Mouse (Mus musculus): ENCODE data around the gene Bcl2l2. TPM values are rescaled to one million over a fixed set of nuclear protein-coding genes. Genes with fewer than 3 reads are reported as not detected.

Bcl2l2 gene
- polyA plus RNA-seq, 1 experiment from 2014 or later: 4.3 TPM

- ATAC-seq (ENCODE audit: low FRiP score, low read depth): peak; percentile 73
- Histone ChIP-seq H3K4me3 (peak within 1 kb of the TSS; percentile 58), H3K36me3 (peaks cover 5% of the 10 kb centered on the region), H3K9me3 (no peaks in the 10 kb centered on the region), H3K4me1 (replicated peaks) (peaks cover 41% of the 10 kb centered on the region), H3K9ac (peak within 1 kb of the TSS; percentile 74), H3K27me3 (no peaks in the 10 kb centered on the region), H3K27ac (replicated peaks) (peak within 1 kb of the TSS; percentile 89), H3K4me2 (peak within 1 kb of the TSS; percentile 96)
- WGBS: 2% methylated on average over 53 of the region's 57 CpGs
These were observed 42.5 kb downstream of the Bcl2l2 start, which contains the start of gene Efs for GRCm38 (mm10) chr14:54925349-54926342. Efs (minus strand) TSS chr14:54926126.

GRCm38 (mm10) chr14:54926401-54927158, 43.4 kb downstream of the Bcl2l2 start:
- ATAC-seq (ENCODE audit: low FRiP score, low read depth): peak; percentile 61
- Histone ChIP-seq H3K36me3 (no peaks in the 10 kb centered on the region), H3K27me3 (no peaks in the 10 kb centered on the region), H3K9me3 (no peaks in the 10 kb centered on the region), H3K4me2 (peak overlapping the region; percentile 96), H3K4me3 (peak overlapping the region; percentile 58), H3K9ac (peak overlapping the region; percentile 74), H3K27ac (replicated peaks) (peak overlapping the region; percentile 89), H3K4me1 (replicated peaks) (peaks cover 43% of the 10 kb centered on the region)
- WGBS: under 1% methylated on average over 52 of the region's 58 CpGs

- no peak for ATAC-seq (ENCODE audit: low FRiP score, low read depth)
- Histone ChIP-seq H3K9ac (no peak overlapping the region), H3K36me3 (no peaks in the 10 kb centered on the region), H3K4me3 (peak overlapping the region; percentile 58; the same call in 1 of the 2 replicates), H3K9me3 (no peaks in the 10 kb centered on the region), H3K27ac (replicated peaks) (peak overlapping the region; percentile 89), H3K27me3 (no peaks in the 10 kb centered on the region), H3K4me2 (peak overlapping the region; percentile 96), H3K4me1 (replicated peaks) (peaks cover 43% of the 10 kb centered on the region)
- 23% methylated on average over 7 of the region's 7 CpGs for WGBS
These were observed 44.1 kb downstream of the Bcl2l2 start for GRCm38 (mm10) chr14:54927296-54927695.

- 70% methylated on average over 5 of the region's 5 CpGs for WGBS
- no peaks in the 10 kb centered on the region for H3K27me3 ChIP-seq
These were observed 46.6 kb downstream of the Bcl2l2 start for GRCm38 (mm10) chr14:54929801-54930200.

GRCm38 (mm10) chr14:54930431-54930830, 47.3 kb downstream of the Bcl2l2 start:
- no peaks in the 10 kb centered on the region for H3K9me3 ChIP-seq
- H3K9ac ChIP-seq: no peak overlapping the region
- H3K27me3 ChIP-seq: no peaks in the 10 kb centered on the region
- peaks cover 39% of the 10 kb centered on the region for H3K4me1 ChIP-seq (replicated peaks)
- H3K36me3 ChIP-seq: no peaks in the 10 kb centered on the region
- ATAC-seq (ENCODE audit: low FRiP score, low read depth): no peak
- no peak overlapping the region for H3K4me3 ChIP-seq
- H3K27ac ChIP-seq (replicated peaks): no peak overlapping the region
- no peak overlapping the region for H3K4me2 ChIP-seq
- WGBS: 27% methylated on average over 2 of the region's 2 CpGs

More at GRCm38 (mm10) chr14:54929801-54930200, 46.6 kb downstream of the Bcl2l2 start:
- H3K9ac ChIP-seq: no peak overlapping the region
- no peak overlapping the region for H3K4me2 ChIP-seq
- no peak for ATAC-seq (ENCODE audit: low FRiP score, low read depth)
- no peaks in the 10 kb centered on the region for H3K36me3 ChIP-seq
- H3K27ac ChIP-seq (replicated peaks): no peak overlapping the region
- H3K4me3 ChIP-seq: no peak overlapping the region
- H3K4me1 ChIP-seq (replicated peaks): peaks cover 39% of the 10 kb centered on the region
- H3K9me3 ChIP-seq: no peaks in the 10 kb centered on the region

- ATAC-seq (ENCODE audit: low FRiP score, low read depth): peak; percentile 15; the same call in 1 of the 2 replicates
- no peak within 1 kb of the TSS for H3K9ac ChIP-seq
- peaks cover 31% of the 10 kb centered on the region for H3K4me1 ChIP-seq (replicated peaks)
- no peaks in the 10 kb centered on the region for H3K9me3 ChIP-seq
- peak within 1 kb of the TSS; percentile 3; the same call in 1 of the 2 replicates for H3K4me2 ChIP-seq
- no peaks in the 10 kb centered on the region for H3K27me3 ChIP-seq
- 19% methylated on average over 6 of the region's 6 CpGs for WGBS
- H3K36me3 ChIP-seq: no peaks in the 10 kb centered on the region
- no peak within 1 kb of the TSS for H3K27ac ChIP-seq (replicated peaks)
- H3K4me3 ChIP-seq: no peak within 1 kb of the TSS
These were observed 49.5 kb downstream of the Bcl2l2 start, which contains the start of gene Il25 for GRCm38 (mm10) chr14:54932645-54933150. Il25 (plus strand) TSS chr14:54932695.

GRCm38 (mm10) chr14:54935904-54936830, 53.0 kb downstream of the Bcl2l2 start, which contains the start of gene Cmtm5:
Cmtm5 (plus strand) TSS chr14:54936261.
- Histone ChIP-seq H3K9ac (0 out of 2 replicates have a peak within 1 kb of the TSS, but pooled peaks have one; percentile 10), H3K36me3 (no peaks in the 10 kb centered on the region), H3K27me3 (no peaks in the 10 kb centered on the region), H3K4me2 (peak within 1 kb of the TSS; percentile 37), H3K9me3 (no peaks in the 10 kb centered on the region), H3K4me1 (replicated peaks) (peaks cover 28% of the 10 kb centered on the region), H3K27ac (replicated peaks) (peak within 1 kb of the TSS; percentile 73), H3K4me3 (no peak within 1 kb of the TSS)
- ATAC-seq (ENCODE audit: low FRiP score, low read depth): peak; percentile 67
- 24% methylated on average over 8 of the region's 8 CpGs for WGBS

GRCm38 (mm10) chr14:54936831-54937160, 53.6 kb downstream of the Bcl2l2 start:
- Histone ChIP-seq H3K4me3 (no peak overlapping the region), H3K36me3 (no peaks in the 10 kb centered on the region), H3K4me1 (replicated peaks) (peaks cover 28% of the 10 kb centered on the region), H3K27ac (replicated peaks) (peak overlapping the region; percentile 73), H3K9me3 (no peaks in the 10 kb centered on the region), H3K27me3 (no peaks in the 10 kb centered on the region), H3K9ac (0 out of 2 replicates have a peak overlapping the region, but pooled peaks have one; percentile 10), H3K4me2 (peak overlapping the region; percentile 37)
- 53% methylated on average over 6 of the region's 6 CpGs for WGBS
- ATAC-seq (ENCODE audit: low FRiP score, low read depth): no peak

- H3K9me3 ChIP-seq: no peaks in the 10 kb centered on the region
- no peak overlapping the region for H3K9ac ChIP-seq
- no peak for ATAC-seq (ENCODE audit: low FRiP score, low read depth)
- no peaks in the 10 kb centered on the region for H3K36me3 ChIP-seq
- no peak overlapping the region for H3K4me3 ChIP-seq
- H3K4me2 ChIP-seq: peak overlapping the region; percentile 6; the same call in 1 of the 2 replicates
- H3K4me1 ChIP-seq (replicated peaks): peaks cover 28% of the 10 kb centered on the region
- no peaks in the 10 kb centered on the region for H3K27me3 ChIP-seq
- no peak overlapping the region for H3K27ac ChIP-seq (replicated peaks)
- 91% methylated on average over 16 of the region's 16 CpGs for WGBS
These were observed 54.4 kb downstream of the Bcl2l2 start for GRCm38 (mm10) chr14:54937361-54938182.

Measured in hindbrain, embryonic 15.5 days (tissue).